Mouse (Mus musculus) right cerebral cortex, adult 2 months (tissue): ENCODE data around the gene Olfr282.

Experiments used
- DNase-seq, 2 experiments: peaks; one replicate each; pipeline ENCODE4 v3.0.0; 2021 to 2022; ENCODE audit warnings: low spot score in 2 of 2

Gene Olfr282

GRCm38 (mm10) chr15:98474958-98475357, 43.9 kb downstream of the Olfr282 start:
- no peak for DNase-seq

- peak; percentile 14 to 45 for DNase-seq
Observed at GRCm38 (mm10) chr15:98475382-98475781, 44.4 kb downstream of the Olfr282 start.

- no peak for DNase-seq
Observed at GRCm38 (mm10) chr15:98476281-98476680, 45.3 kb downstream of the Olfr282 start.

GRCm38 (mm10) chr15:98479568-98480102, 48.6 kb downstream of the Olfr282 start:
- DNase-seq, result no peak

GRCm38 (mm10) chr15:98482701-98483100, 51.7 kb downstream of the Olfr282 start, which contains the start of gene Lalba:
TSS of gene Lalba (minus strand) at chr15:98482721.
- DNase-seq, result no peak

GRCm38 (mm10) chr15:98483907-98484886, 53.2 kb downstream of the Olfr282 start:
- no peak for DNase-seq

GRCm38 (mm10) chr15:98486433-98487021, 55.5 kb downstream of the Olfr282 start:
- DNase-seq, result no peak
